Mouse (Mus musculus): Measurements from ENCODE around the gene F2.

DNA sequence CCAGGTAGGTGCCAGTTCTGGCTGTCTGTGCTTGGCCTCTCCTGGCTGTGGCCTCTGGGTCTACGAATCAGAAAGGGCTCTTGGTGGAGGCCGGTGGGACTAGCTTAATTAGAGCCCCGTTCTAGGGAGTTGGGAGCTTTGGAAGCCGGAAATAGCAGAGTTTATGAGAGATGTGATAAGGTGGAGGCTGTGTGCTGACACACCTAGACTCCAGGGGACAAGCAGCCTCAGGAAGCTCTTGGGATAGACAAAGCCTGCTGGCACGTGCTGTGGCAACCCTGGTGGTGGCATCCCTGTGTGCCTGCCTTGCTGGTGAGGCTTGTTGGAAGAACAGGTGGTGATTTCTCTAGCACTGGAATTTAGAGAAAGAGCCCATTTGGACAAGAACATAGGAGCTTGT lies 19.2 kb upstream of the F2 start:
- TF ChIP-seq CTCF (IDR thresholded peaks at IDR 0.05; ENCODE audit: control insufficient read depth, insufficient read depth, low read length): no peak
- no peak for TF ChIP-seq POLR2A (IDR thresholded peaks at IDR 0.05; ENCODE audit: borderline replicate concordance, control insufficient read depth, low read depth, low read length)
